Mouse (Mus musculus) forebrain, postnatal 0 days (tissue): ENCODE measurements around the gene Ccar1. TPM values are rescaled to one million over a fixed set of nuclear protein-coding genes. Genes with fewer than 3 reads are reported as not detected.

Experiments used
- ATAC-seq: fragments of 200-750 bp; cut with Nextera tagmentation; 2 replicates; pipeline ENCODE4 v1.8.0; 2017; ENCODE audit warnings: mild to moderate bottlenecking, moderate library complexity
- DNase-seq: peaks from one replicate; pipeline ENCODE4 v3.0.0-alpha.2; 2015
- H3K27ac ChIP-seq: fragments of 300-500 bp; sonication (generic); 2 replicates; pipeline ENCODE4 v1.5.1; 2014; ENCODE audit warnings: low read depth, mild to moderate bottlenecking, antibody characterized with exemption, low read length, moderate library complexity, mixed read lengths
- H3K27me3 ChIP-seq: fragments of 300-500 bp; sonication (generic); 2 replicates; pipeline ENCODE4 v1.6.1; 2014; ENCODE audit warnings: mild to moderate bottlenecking, low read length, mixed read lengths; ENCODE audit not compliant: insufficient read depth
- H3K36me3 ChIP-seq: fragments of 300-500 bp; sonication (generic); 2 replicates; pipeline ENCODE4 v1.6.1; 2014; ENCODE audit warnings: mild to moderate bottlenecking, moderate library complexity; ENCODE audit not compliant: insufficient read depth
- H3K4me1 ChIP-seq: fragments of 300-500 bp; sonication (generic); 2 replicates; pipeline ENCODE4 v1.6.1; 2014; ENCODE audit warnings: antibody characterized with exemption; ENCODE audit not compliant: insufficient read depth
- H3K4me2 ChIP-seq: fragments of 300-500 bp; sonication (generic); 2 replicates; pipeline ENCODE4 v1.6.1; 2014; ENCODE audit warnings: low read depth, mild to moderate bottlenecking, moderate library complexity
- H3K4me3 ChIP-seq: fragments of 300-500 bp; sonication (generic); 2 replicates; pipeline ENCODE4 v1.5.1; 2014; ENCODE audit warnings: low read depth, low read length, mixed read lengths
- H3K9ac ChIP-seq: fragments of 300-500 bp; sonication (generic); 2 replicates; pipeline ENCODE4 v1.6.1; 2014; ENCODE audit warnings: mild to moderate bottlenecking
- H3K9me3 ChIP-seq: fragments of 300-500 bp; sonication (generic); 2 replicates; pipeline ENCODE4 v1.6.1; 2016; ENCODE audit warnings: low read length
- CTCF ChIP-seq: sonication (generic); IDR thresholded peaks from 2 replicates; pipeline ENCODE4 v1.5.1; 2016; ENCODE audit warnings: antibody characterized with exemption, control low read depth, low read depth
- WGBS: fragments of 180-500 bp; shearing (Covaris S2); extraction: QIAGEN DNeasy Blood & Tissue Kit; methylation state at CpG from one replicate; pipeline ENCODE4 v1.1.7; 2014; 5-methylcytosine and 5-hydroxymethylcytosine counted together
- polyA plus RNA-seq: library from polyadenylated mRNA; unstranded; fragments of >200 nt; fragmentation: Nextera tagmentation; extraction: Ambion mirVana; gene quantifications from 2 replicates; pipeline ENCODE4 v1.2.1, GENCODE M21; 2015
- total RNA-seq: library from RNA; depleted of rRNA; stranded (reverse); fragments of >200 nt; gene quantifications from 2 replicates; pipeline ENCODE4 v1.2.3, GENCODE M21; 2014

Ccar1 gene
- total and polyA plus RNA-seq, 2 experiments from 2014 or later, result 74.7 to 94.1 TPM

DNA sequence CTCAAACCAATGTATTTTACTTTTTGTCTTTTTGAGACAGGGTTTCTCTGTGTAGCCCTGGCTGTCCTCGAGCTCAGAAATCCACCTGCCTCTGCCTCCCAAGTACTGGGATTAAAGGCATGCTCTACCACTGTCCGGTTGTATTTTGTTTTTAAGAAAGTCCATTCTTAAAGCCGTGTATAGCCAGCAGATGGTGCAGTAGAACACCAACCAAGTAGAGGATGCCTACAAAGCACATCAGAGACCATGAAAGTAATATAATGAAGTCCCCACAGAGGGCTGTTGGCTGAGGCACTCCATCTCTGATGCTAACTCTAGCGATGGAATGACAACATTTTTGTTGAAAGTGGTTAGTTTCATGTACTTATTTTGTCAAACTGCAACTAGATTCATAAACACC, 17.9 kb upstream of the Ccar1 start:
- no peak overlapping the region for H3K4me3 ChIP-seq
- ATAC-seq (no peak), DNase-seq (peak; percentile 4)
- H3K4me1 ChIP-seq, result no peaks in the 10 kb centered on the region
- no peak overlapping the region for H3K9ac ChIP-seq
- H3K36me3 ChIP-seq, result peaks cover 40% of the 10 kb centered on the region
- H3K27me3 ChIP-seq, result no peaks in the 10 kb centered on the region
- H3K9me3 ChIP-seq, result no peaks in the 10 kb centered on the region
- 81% methylated on average over 4 of the region's 4 CpGs for WGBS
- no peak overlapping the region for H3K27ac ChIP-seq
- H3K4me2 ChIP-seq, result no peak overlapping the region
- TF ChIP-seq CTCF, result peak; percentile 29; the same call in 1 of the 2 replicates

GRCm38 (mm10) chr10:62808766-62809165, 16.7 kb upstream of the Ccar1 start:
- H3K4me1 ChIP-seq, result no peaks in the 10 kb centered on the region
- no peak for TF ChIP-seq CTCF
- no peak overlapping the region for H3K4me3 ChIP-seq
- H3K9me3 ChIP-seq, result no peaks in the 10 kb centered on the region
- peaks cover 29% of the 10 kb centered on the region for H3K36me3 ChIP-seq
- no peak for ATAC-seq
- no peak overlapping the region for H3K27ac ChIP-seq
- WGBS, result 88% methylated on average over 2 of the region's 2 CpGs
- no peak overlapping the region for H3K4me2 ChIP-seq
- H3K27me3 ChIP-seq, result no peaks in the 10 kb centered on the region
- DNase-seq, result no peak
- no peak overlapping the region for H3K9ac ChIP-seq

GRCm38 (mm10) chr10:62808316-62808715, 16.2 kb upstream of the Ccar1 start:
- H3K27me3 ChIP-seq, result no peaks in the 10 kb centered on the region
- H3K4me3 ChIP-seq, result no peak overlapping the region
- DNase-seq (no peak), ATAC-seq (no peak)
- peaks cover 24% of the 10 kb centered on the region for H3K36me3 ChIP-seq
- no peak overlapping the region for H3K27ac ChIP-seq
- 94% methylated on average over 7 of the region's 7 CpGs for WGBS
- H3K4me2 ChIP-seq, result no peak overlapping the region
- H3K9me3 ChIP-seq, result no peaks in the 10 kb centered on the region
- TF ChIP-seq CTCF, result no peak
- H3K9ac ChIP-seq, result no peak overlapping the region
- no peaks in the 10 kb centered on the region for H3K4me1 ChIP-seq

DNA sequence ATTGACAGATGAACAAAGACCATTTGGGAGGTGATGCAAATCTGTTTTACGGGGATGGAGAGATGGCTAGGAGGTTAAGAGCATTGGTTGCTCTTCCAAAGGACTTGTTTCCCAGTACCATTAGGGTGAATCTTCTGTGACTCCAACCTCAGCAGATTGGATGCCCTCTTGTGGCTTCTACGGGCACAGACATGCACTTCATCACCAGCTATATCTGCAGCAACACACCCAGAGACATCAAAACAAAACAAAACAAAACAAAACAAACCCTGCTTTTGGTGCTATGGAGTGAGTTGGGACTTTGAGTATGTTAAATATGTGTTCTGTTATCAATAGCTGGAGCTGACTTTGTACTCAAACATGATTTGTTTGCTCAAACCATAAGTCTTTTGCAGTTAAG, 12.0 kb upstream of the Ccar1 start:
- Histone ChIP-seq H3K27ac (no peak overlapping the region), H3K36me3 (peaks cover 5% of the 10 kb centered on the region; the same call in 1 of the 2 replicates), H3K4me2 (no peak overlapping the region), H3K9me3 (no peaks in the 10 kb centered on the region), H3K4me3 (no peak overlapping the region), H3K9ac (no peak overlapping the region), H3K4me1 (no peaks in the 10 kb centered on the region), H3K27me3 (no peaks in the 10 kb centered on the region)
- 86% methylated on average over 2 of the region's 2 CpGs for WGBS
- peak; percentile 39 for TF ChIP-seq CTCF
- DNase-seq, result no peak
- ATAC-seq, result no peak

DNA sequence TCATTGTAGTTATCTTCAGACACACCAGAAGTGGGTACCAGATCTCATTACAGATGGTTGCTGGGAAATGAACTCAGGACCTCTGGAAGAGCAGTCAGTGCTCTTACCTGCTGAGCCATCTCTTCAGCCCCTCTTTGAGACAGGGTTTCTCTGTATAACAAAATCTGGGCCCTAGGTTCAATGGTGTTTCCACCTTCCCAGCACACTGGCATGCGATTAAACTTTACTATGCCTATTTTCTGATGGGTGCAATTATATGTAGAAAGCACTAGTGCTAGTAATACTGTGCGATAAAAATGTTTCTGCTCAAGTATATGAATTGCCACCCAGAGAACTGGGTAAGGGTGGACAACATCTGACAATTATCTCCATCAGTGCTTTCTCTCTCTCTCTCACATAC, 11.2 kb upstream of the Ccar1 start:
- H3K4me3 ChIP-seq, result no peak overlapping the region
- no peaks in the 10 kb centered on the region for H3K4me1 ChIP-seq
- DNase-seq (no peak), ATAC-seq (no peak)
- H3K27me3 ChIP-seq, result no peaks in the 10 kb centered on the region
- no peak overlapping the region for H3K4me2 ChIP-seq
- peaks cover 5% of the 10 kb centered on the region; the same call in 1 of the 2 replicates for H3K36me3 ChIP-seq
- no peak overlapping the region for H3K27ac ChIP-seq
- TF ChIP-seq CTCF, result no peak
- H3K9me3 ChIP-seq, result no peaks in the 10 kb centered on the region
- WGBS, result 96% methylated on average over 2 of the region's 2 CpGs
- no peak overlapping the region for H3K9ac ChIP-seq

GRCm38 (mm10) chr10:62794221-62794620, 2.1 kb upstream of the Ccar1 start:
- no peak overlapping the region for H3K27ac ChIP-seq
- peaks cover 11% of the 10 kb centered on the region; the same call in 1 of the 2 replicates for H3K36me3 ChIP-seq
- TF ChIP-seq CTCF, result no peak
- H3K9me3 ChIP-seq, result no peaks in the 10 kb centered on the region
- WGBS, result 95% methylated on average over 4 of the region's 4 CpGs
- no peaks in the 10 kb centered on the region for H3K27me3 ChIP-seq
- no peaks in the 10 kb centered on the region for H3K4me1 ChIP-seq
- ATAC-seq, result no peak
- no peak overlapping the region for H3K4me3 ChIP-seq
- no peak overlapping the region for H3K4me2 ChIP-seq
- H3K9ac ChIP-seq, result no peak overlapping the region
- no peak for DNase-seq

DNA sequence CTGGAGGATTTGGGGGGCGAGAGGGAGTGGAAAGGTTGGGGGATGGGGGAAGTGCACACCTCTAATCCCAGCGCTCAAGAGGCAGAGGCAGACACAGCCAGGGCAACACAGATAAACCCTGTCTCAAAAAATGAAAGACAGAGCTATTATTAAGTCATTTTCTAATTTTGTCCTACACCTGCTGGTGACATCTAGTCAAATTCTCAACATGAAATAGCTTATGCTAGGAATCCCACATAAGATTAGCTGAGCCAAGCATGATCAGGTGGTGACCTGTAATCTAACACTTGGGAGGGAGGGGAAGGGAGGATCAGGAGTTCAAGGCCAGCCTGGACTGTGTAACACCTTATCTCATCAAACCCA, 986 bp upstream of the Ccar1 start:
- H3K4me1 ChIP-seq, result no peaks in the 10 kb centered on the region
- peak overlapping the region; percentile 98; the same call in 1 of the 2 replicates for H3K4me3 ChIP-seq
- H3K9me3 ChIP-seq, result no peaks in the 10 kb centered on the region
- H3K4me2 ChIP-seq, result peak overlapping the region; percentile 33
- DNase-seq (peak; percentile 17), ATAC-seq (0 out of 2 replicates have a peak, but pooled peaks have one; percentile 2)
- WGBS, result 59% methylated on average over 2 of the region's 2 CpGs
- no peaks in the 10 kb centered on the region for H3K27me3 ChIP-seq
- H3K9ac ChIP-seq, result 0 out of 2 replicates have a peak overlapping the region, but pooled peaks have one; percentile 91
- TF ChIP-seq CTCF, result no peak
- peaks cover 19% of the 10 kb centered on the region for H3K36me3 ChIP-seq
- peak overlapping the region; percentile 85 for H3K27ac ChIP-seq
